Mouse (Mus musculus) hindbrain, postnatal 0 days (tissue): ENCODE data around the gene Steap1. TPM values are rescaled to one million over a fixed set of nuclear protein-coding genes. Genes with fewer than 3 reads are reported as not detected.

Experiments
- ATAC-seq: fragments of 200-750 bp; cut with Nextera tagmentation; 2 replicates; pipeline ENCODE4 v1.8.0; 2017; ENCODE audit warnings: mild to moderate bottlenecking, moderate TSS enrichment, moderate library complexity
- DNase-seq: peaks from one replicate; pipeline ENCODE4 v3.0.0-alpha.2; 2015; ENCODE audit warnings: low spot score
- H3K27ac ChIP-seq: fragments of 300-500 bp; sonication (generic); 2 replicates; pipeline ENCODE4 v1.5.1; 2014; ENCODE audit warnings: mild to moderate bottlenecking
- H3K27me3 ChIP-seq: fragments of 300-500 bp; sonication (generic); 2 replicates; pipeline ENCODE4 v1.6.1; 2014; ENCODE audit warnings: low read length, mixed read lengths; ENCODE audit not compliant: insufficient read depth
- H3K36me3 ChIP-seq: fragments of 300-500 bp; sonication (generic); 2 replicates; pipeline ENCODE4 v1.6.1; 2014; ENCODE audit warnings: low read length, mixed read lengths; ENCODE audit not compliant: insufficient read depth
- H3K4me1 ChIP-seq: fragments of 300-500 bp; sonication (generic); 2 replicates; pipeline ENCODE4 v1.6.1; 2014; ENCODE audit warnings: antibody characterized with exemption, low read length, mixed read lengths; ENCODE audit not compliant: insufficient read depth
- H3K4me2 ChIP-seq: fragments of 300-500 bp; sonication (generic); 2 replicates; pipeline ENCODE4 v1.6.1; 2014; ENCODE audit warnings: low read depth, mild to moderate bottlenecking, low read length, moderate library complexity, mixed read lengths
- H3K4me3 ChIP-seq: fragments of 300-500 bp; sonication (generic); 2 replicates; pipeline ENCODE4 v1.5.1; 2014; ENCODE audit warnings: low read length
- H3K9ac ChIP-seq: fragments of 300-500 bp; sonication (generic); replicated peaks from 2 replicates; pipeline ENCODE4 v1.6.1; 2014; ENCODE audit warnings: mild to moderate bottlenecking, low read length, moderate library complexity, mixed read lengths
- H3K9me3 ChIP-seq: fragments of 300-500 bp; sonication (generic); 2 replicates; pipeline ENCODE4 v1.6.1; 2016; ENCODE audit warnings: low read length, mixed read lengths
- CTCF ChIP-seq: IDR thresholded peaks from 2 replicates; pipeline ENCODE4 v1.5.1; 2016; ENCODE audit warnings: antibody characterized with exemption, control low read depth, low read depth
- WGBS: fragments of 180-500 bp; shearing (Covaris S2); extraction: QIAGEN DNeasy Blood & Tissue Kit; methylation state at CpG from one replicate; pipeline ENCODE4 v1.1.7; 2014; 5-methylcytosine and 5-hydroxymethylcytosine counted together
- polyA plus RNA-seq: library from polyadenylated mRNA; unstranded; fragments of >200 nt; fragmentation: Nextera tagmentation; extraction: Ambion mirVana; gene quantifications from 2 replicates; pipeline ENCODE4 v1.2.1, GENCODE M21; 2015
- total RNA-seq: library from RNA; depleted of rRNA; stranded (reverse); fragments of >200 nt; gene quantifications from 2 replicates; pipeline ENCODE4 v1.2.3, GENCODE M21; 2014

Gene Steap1
- total and polyA plus RNA-seq, 2 experiments from 2014 or later, result 2.6 to 4.7 TPM

DNA sequence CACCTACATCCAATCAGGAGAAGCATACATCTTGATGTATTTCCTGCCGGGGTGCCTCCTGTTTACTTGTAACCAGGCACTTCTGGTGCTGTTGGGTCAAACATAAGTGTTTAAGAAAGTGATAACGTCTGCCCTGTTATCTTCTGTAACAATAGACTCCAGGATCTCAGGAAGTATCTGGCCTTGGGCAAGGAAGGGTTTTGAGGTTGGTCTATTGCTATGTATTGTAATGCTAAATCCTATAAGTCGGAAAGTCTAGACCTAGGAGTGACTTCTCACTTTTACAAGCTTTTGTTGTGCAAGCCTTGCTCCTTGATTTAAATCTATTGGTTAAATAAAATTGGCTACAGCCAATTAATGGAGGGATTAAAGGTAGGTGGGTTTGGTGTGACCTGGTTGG is 50.3 kb downstream of the Steap1 start:
- H3K27me3 ChIP-seq, result no peaks in the 10 kb centered on the region
- H3K4me1 ChIP-seq, result no peaks in the 10 kb centered on the region
- H3K4me3 ChIP-seq, result no peak overlapping the region
- H3K4me2 ChIP-seq, result no peak overlapping the region
- no peaks in the 10 kb centered on the region for H3K9me3 ChIP-seq
- DNase-seq (no peak), ATAC-seq (no peak)
- TF ChIP-seq CTCF, result no peak
- 87% methylated on average over 3 of the region's 3 CpGs for WGBS
- H3K27ac ChIP-seq, result no peak overlapping the region
- no peaks in the 10 kb centered on the region for H3K36me3 ChIP-seq
- no peak overlapping the region for H3K9ac ChIP-seq

DNA sequence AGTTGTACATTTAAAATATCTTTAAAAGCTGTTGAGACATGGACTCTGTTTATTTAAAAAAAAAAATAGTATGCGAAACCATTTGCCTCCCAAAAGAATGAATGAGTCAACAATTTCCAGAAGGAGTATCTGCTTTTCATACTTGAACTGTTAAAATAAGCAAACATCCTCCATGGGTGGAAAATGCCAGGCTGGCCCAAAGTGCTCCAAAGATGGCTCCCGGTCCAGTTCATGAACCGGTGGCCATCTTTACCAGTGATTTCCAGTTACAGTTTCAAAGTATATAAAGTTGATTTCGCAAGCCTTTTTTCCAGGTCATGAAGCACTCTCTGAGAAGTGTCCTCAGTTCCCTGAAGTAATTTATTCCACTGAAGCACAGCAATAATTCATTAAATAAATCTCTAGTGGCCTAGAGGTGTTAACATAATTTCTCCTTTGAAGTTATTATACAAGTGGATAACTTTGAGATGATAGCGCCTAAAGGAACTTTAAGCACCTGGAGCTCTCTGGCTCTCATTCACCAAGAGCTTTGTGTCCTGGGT is 53.7 kb downstream of the Steap1 start:
- H3K9me3 ChIP-seq, result no peaks in the 10 kb centered on the region
- TF ChIP-seq CTCF, result no peak
- no peaks in the 10 kb centered on the region for H3K27me3 ChIP-seq
- WGBS, result 91% methylated on average over 5 of the region's 5 CpGs
- H3K4me2 ChIP-seq, result no peak overlapping the region
- H3K9ac ChIP-seq, result no peak overlapping the region
- no peak for DNase-seq
- ATAC-seq, result no peak
- H3K27ac ChIP-seq, result no peak overlapping the region
- H3K4me1 ChIP-seq, result no peaks in the 10 kb centered on the region
- H3K36me3 ChIP-seq, result no peaks in the 10 kb centered on the region
- no peak overlapping the region for H3K4me3 ChIP-seq

DNA sequence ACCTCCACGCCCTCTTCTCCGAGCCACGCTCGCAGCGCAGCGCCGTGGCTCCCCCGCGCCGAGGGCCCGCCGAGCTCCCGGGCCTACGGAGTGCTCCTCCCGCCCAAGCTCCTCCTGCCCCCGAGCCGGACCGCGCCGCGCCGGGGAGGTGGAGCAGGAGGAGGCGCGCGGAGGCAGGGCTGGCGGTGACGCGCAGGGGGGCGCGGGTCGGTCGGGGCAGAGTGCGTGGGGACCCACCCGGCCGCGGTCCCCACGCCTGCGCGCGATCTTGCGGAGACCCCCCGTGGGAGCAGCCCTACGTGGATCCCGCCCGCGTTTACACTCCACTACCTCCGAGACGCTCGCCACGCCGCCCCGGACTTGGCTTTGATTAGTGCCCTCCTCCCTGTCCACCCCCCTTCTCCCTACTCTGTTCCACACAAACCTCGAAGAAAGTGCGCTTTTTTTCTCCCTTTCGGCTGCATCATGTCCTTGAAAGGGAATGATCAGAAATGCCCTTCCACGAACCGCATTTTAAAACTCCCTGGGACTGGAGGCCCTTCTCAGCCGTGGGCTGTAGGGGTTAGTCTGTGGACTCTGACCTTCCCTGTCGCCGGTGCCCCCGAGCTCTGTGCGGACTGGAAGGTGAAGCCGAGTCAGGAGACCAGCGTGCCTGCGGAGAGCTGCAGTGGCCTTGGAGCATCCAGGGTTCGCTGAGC is 55.0 kb downstream of the Steap1 start, which contains the start of gene Steap2:
Gene Steap2 (minus strand): TSS at position 623 of the 698 bp plus-strand sequence.
- peak; percentile 65 for DNase-seq
- peak within 1 kb of the TSS; percentile 56; the same call in 1 of the 2 replicates for H3K27ac ChIP-seq
- no peak for TF ChIP-seq CTCF

DNA sequence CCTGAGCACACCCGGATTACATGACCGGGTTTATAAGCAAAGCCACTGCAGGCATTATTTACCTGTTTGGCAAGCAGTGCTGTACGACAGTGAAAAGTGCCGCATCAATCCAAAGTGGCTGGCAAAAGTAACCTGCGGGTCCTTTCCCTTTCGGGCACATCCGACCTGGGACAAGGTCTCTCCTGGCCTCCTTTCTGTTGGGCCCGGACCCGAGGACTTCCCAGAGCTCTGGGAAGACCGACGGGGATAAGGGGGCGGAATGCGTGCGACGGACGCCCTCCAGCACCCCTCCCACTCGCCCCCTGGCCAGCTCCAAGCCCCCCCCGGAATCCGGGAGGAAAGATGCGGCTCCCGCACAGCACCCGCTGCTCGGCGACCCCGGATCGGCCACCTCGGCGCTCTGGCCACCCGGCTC is 55.6 kb downstream of the Steap1 start:
- peak overlapping the region; percentile 56; the same call in 1 of the 2 replicates for H3K27ac ChIP-seq
- no peak for TF ChIP-seq CTCF
- peak overlapping the region; percentile 84 for H3K9ac ChIP-seq
- WGBS, result under 1% methylated on average over 29 of the region's 29 CpGs
- ATAC-seq, result peak; percentile 75
- peak; percentile 30 for DNase-seq
- H3K4me3 ChIP-seq, result peak overlapping the region; percentile 86
- H3K4me1 ChIP-seq, result no peaks in the 10 kb centered on the region
- H3K4me2 ChIP-seq, result peak overlapping the region; percentile 90
- H3K27me3 ChIP-seq, result no peaks in the 10 kb centered on the region
- no peaks in the 10 kb centered on the region for H3K36me3 ChIP-seq
- H3K9me3 ChIP-seq, result no peaks in the 10 kb centered on the region

More for the DNA sequence above, 55.0 kb downstream of the Steap1 start, which contains the start of gene Steap2:
- Histone ChIP-seq H3K4me1 (no peaks in the 10 kb centered on the region), H3K4me2 (peak within 1 kb of the TSS; percentile 90), H3K9ac (peak within 1 kb of the TSS; percentile 84), H3K36me3 (no peaks in the 10 kb centered on the region), H3K9me3 (no peaks in the 10 kb centered on the region), H3K4me3 (peak within 1 kb of the TSS; percentile 86), H3K27me3 (no peaks in the 10 kb centered on the region)
- WGBS, result 4% methylated on average over 55 of the region's 66 CpGs
- peak; percentile 89 for ATAC-seq

DNA sequence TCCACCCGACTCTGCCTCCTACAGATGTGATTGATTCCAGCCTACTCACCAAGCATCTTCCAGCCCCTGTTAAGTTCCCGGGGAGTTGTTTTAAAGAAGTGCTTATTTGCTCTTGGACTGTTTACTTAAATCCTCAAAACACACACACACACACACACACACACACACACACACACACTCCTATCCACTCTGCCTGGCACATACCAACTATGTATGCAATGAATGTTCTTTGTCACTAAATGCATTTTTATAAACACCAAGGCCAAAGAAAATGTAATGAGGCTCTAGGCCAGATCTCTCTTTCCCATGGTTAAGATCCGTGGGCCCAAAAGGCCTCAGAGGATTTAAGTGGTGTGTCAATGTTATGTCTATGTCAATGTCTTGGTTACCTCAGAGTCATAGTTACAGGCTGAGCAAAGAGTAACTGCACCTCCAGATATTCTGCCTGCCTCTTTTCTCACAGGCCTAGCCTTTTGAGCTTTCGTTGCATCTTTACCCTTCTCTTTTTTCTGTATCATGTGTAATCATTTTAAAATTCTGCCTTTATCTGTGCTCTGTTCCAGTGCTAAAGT is 56.9 kb downstream of the Steap1 start:
- Histone ChIP-seq H3K27me3 (no peaks in the 10 kb centered on the region), H3K4me3 (no peak overlapping the region), H3K9me3 (no peaks in the 10 kb centered on the region), H3K4me1 (no peaks in the 10 kb centered on the region), H3K36me3 (no peaks in the 10 kb centered on the region), H3K27ac (no peak overlapping the region), H3K4me2 (peak overlapping the region; percentile 90), H3K9ac (no peak overlapping the region)
- ATAC-seq (no peak), DNase-seq (no peak)
- WGBS, result 65% methylated on average over 4 of the region's 4 CpGs
- no peak for TF ChIP-seq CTCF

DNA sequence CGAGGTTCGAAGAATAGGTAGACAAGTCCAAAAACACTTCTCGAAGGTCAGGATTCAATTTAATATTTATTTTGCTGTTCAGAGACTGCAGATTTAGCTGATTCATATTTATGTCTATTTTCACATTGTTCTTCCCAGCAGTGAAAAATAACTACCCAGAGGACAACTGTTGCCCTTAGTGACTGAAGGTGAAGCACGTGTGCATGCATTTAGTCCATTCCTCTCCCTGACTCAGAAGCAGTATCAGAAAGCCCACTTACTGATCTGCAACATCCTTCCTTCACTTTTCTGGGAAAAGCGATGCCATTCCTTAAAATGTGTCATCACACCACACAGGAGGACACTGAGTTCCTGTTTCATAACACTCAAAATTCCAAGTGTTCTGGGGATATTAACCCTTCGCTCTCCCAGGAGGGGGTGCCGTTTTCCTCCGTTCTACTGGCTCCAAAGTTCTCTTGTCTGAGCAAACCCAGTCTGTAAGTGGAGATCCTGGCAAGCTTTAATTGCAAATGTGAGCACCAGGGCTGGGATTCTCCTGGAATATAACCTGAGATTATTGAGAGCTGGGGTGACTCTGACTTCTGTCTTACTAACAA is 60.1 kb downstream of the Steap1 start:
- no peak overlapping the region for H3K4me2 ChIP-seq
- no peaks in the 10 kb centered on the region for H3K4me1 ChIP-seq
- H3K27me3 ChIP-seq, result no peaks in the 10 kb centered on the region
- no peak for TF ChIP-seq CTCF
- ATAC-seq, result no peak
- H3K9me3 ChIP-seq, result no peaks in the 10 kb centered on the region
- no peak for DNase-seq
- H3K36me3 ChIP-seq, result no peaks in the 10 kb centered on the region
- H3K4me3 ChIP-seq, result no peak overlapping the region
- no peak overlapping the region for H3K27ac ChIP-seq
- no peak overlapping the region for H3K9ac ChIP-seq
- 82% methylated on average over 8 of the region's 8 CpGs for WGBS
